Mouse (Mus musculus) pancreas, adult 10 weeks (tissue): ENCODE data around the gene Gda. TPM values are rescaled to one million over a fixed set of nuclear protein-coding genes. Genes with fewer than 3 reads are reported as not detected.

Experiments
- polyA plus RNA-seq: library from polyadenylated mRNA; stranded (reverse); fragments of 350-450 nt; fragmentation: Illumina TruSeq; extraction: RNeasy Lipid Tissue Mini Kit (QIAGEN cat#74804); gene quantifications from one replicate; pipeline ENCODE4 v1.2.3, GENCODE M21; 2015; ENCODE audit warnings: low read depth, low replicate concordance; ENCODE audit not compliant: insufficient read depth

Gene Gda
- polyA plus RNA-seq = 6.1 TPM

DNA sequence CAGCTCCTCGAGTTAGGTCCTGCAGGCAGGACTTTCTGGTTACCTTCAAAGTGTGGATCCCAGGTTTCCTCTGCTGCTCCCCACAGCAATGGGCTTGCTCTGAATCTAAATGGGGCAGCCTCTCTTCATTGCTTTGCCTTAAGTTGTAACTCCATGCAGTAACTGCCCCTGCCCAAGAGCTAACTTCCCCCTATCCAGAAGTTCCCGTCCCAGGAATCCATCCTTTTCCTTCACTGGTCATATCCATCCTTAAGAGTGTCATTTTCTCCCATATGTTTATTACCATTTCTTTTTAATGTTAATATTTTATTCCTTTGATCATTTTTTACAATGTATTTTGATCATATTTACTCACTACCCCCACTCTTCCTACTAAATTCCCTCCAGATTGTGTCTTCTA, at the start of gene Gda:
TSS of gene Gda (minus strand) at position 101 of the 400 bp plus-strand sequence.

Other genes with a start within 250 kb of the Gda start
- gene Zfand5, start 201.2 kb downstream of the Gda start, polyA plus RNA-seq = 9.1 TPM
- gene 1110059E24Rik, start 179.5 kb upstream of the Gda start, polyA plus RNA-seq = 3.8 TPM
- gene Abhd17b, start 179.7 kb upstream of the Gda start, polyA plus RNA-seq = 4.1 TPM